Mouse (Mus musculus) stomach, postnatal 0 days (tissue): ENCODE results near the gene Gm10912.
A peak's percentile ranks its signal among the peaks of the same experiment; 100 is the strongest.

ENCODE experiments used
- CTCF ChIP-seq: IDR thresholded peaks from 2 replicates; pipeline ENCODE4 v1.5.1; 2016; ENCODE audit warnings: antibody characterized with exemption, low read depth, mild to moderate bottlenecking, moderate library complexity
- EP300 ChIP-seq: optimal IDR thresholded peaks from 2 replicates; pipeline ENCODE3; 2016; ENCODE audit warnings: antibody characterized with exemption

DNA sequence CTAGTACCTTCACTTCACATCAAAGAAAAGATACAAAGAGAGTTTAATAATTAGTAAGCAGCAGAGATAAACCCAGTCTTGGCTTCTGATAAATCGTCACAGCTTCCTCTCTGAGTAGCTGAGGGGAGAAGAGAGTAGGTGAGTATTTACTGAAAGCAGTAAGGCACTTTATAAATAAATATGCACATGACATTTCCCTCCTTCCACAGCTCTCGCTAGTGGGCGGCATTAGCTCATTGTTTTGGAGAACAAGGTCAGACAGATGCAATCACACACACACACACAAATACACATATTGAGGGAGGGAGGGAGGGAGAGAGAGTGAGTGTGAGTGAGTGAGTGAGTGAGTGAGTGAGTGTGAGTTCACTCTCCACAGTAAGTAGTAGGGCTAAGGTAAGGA is 29.3 kb upstream of the Gm10912 start:
- peak; percentile 18; the same call in 1 of the 2 replicates for TF ChIP-seq CTCF
- TF ChIP-seq EP300, result no peak
